Mouse (Mus musculus) brain, embryonic 14.5 days (tissue): ENCODE results near the gene Dab1.

Experiments
- CTCF ChIP-seq: fragments of 200-500 bp; IDR thresholded peaks from 2 replicates; pipeline ENCODE4 v1.5.1; 2012; ENCODE audit warnings: inconsistent platforms, mild to moderate bottlenecking, moderate library complexity, borderline replicate concordance; ENCODE audit not compliant: insufficient read depth, insufficient read length; ENCODE audit errors: extremely low read depth
- POLR2A ChIP-seq: fragments of 200-500 bp; IDR thresholded peaks from 2 replicates; pipeline ENCODE4 v1.6.1; 2012; ENCODE audit warnings: mild to moderate bottlenecking, inconsistent platforms, borderline replicate concordance; ENCODE audit not compliant: poor library complexity, insufficient read depth, insufficient read length, severe bottlenecking; ENCODE audit errors: extremely low read depth

GRCm38 (mm10) chr4:104337279-104337678, 718.1 kb downstream of the Dab1 start:
- TF ChIP-seq POLR2A = no peak
- TF ChIP-seq CTCF = no peak
